Mouse (Mus musculus): ENCODE measurements around the gene Elmo3. TPM values are rescaled to one million over a fixed set of nuclear protein-coding genes. Genes with fewer than 3 reads are reported as not detected.

Gene Elmo3
- total and polyA plus RNA-seq, 3 experiments = 0.72 to 1.4 (median 1.3) TPM

- Histone ChIP-seq H3K27ac (ENCODE audit: insufficient read depth, low read depth) (no peak overlapping the region), H3K9me3 (replicated peaks; ENCODE audit: low read length) (peaks cover 2% of the 10 kb centered on the region), H3K4me1 (ENCODE audit: control insufficient read depth in 1 of 2, insufficient read depth in 2 of 2) (peaks cover 3 to 33% of the 10 kb centered on the region in 2 experiments), H3K9ac (ENCODE audit: insufficient read depth, low read depth) (no peak overlapping the region), H3K79me2 (replicated peaks; ENCODE audit: control insufficient read depth, extremely low read depth, insufficient read depth, poor library complexity, severe bottlenecking) (no peaks in the 10 kb centered on the region), H3K4me3 (replicated peaks in 1 of 3; ENCODE audit: low read depth in 2 of 3, low read length in 2 of 3, poor library complexity in 1 of 3) (no peak overlapping the region), H3K4me2 (ENCODE audit: insufficient read depth, low read depth, poor library complexity, severe bottlenecking) (no peak overlapping the region), H3K36me3 (replicated peaks in 1 of 2; ENCODE audit: control insufficient read depth in 1 of 2, insufficient read depth in 1 of 2, low read length in 1 of 2) (peaks cover 89 to 98% of the 10 kb centered on the region in 2 experiments), H3K27me3 (replicated peaks) (no peaks in the 10 kb centered on the region)
- in situ Hi-C loops (cut with MboI; ENCODE audit: low pct_ligation_motif_present, low pct_unique_long_range_greater_than_20kb, low sequenced_read_pairs) (no loop called here), dilution Hi-C loops (cut with MboI; ENCODE audit: extremely low pct_ligation_motif_present, extremely low pct_unique_long_range_greater_than_20kb, low sequenced_read_pairs) (no loop called here)
- DNase-seq (ENCODE audit: extremely low read depth) = no peak
- no peak for TF ChIP-seq ZKSCAN1 (IDR thresholded peaks at IDR 0.05; ENCODE audit: borderline replicate concordance, low read depth, low read length)
- TF ChIP-seq BHLHE40 (IDR thresholded peaks at IDR 0.05; ENCODE audit: low read depth, low read length) = no peak
- TF ChIP-seq ETS1 (conservative IDR thresholded peaks at IDR 0.05; ENCODE audit: low read depth, low read length) = no peak
- no peak for TF ChIP-seq POLR2A (IDR thresholded peaks at IDR 0.05; ENCODE audit: low read depth, low read length)
- no peak for TF ChIP-seq CHD2 (IDR thresholded peaks at IDR 0.05; ENCODE audit: low read length)
- TF ChIP-seq ZMIZ1 (IDR thresholded peaks at IDR 0.05; ENCODE audit: low read depth, low read length) = no peak
- TF ChIP-seq USF1 (IDR thresholded peaks at IDR 0.05; ENCODE audit: low read depth, low read length) = no peak
- TF ChIP-seq CHD1 (IDR thresholded peaks at IDR 0.05; ENCODE audit: low read depth, low read length) = no peak
- no peak for TF ChIP-seq SIN3A (IDR thresholded peaks at IDR 0.05; ENCODE audit: low read length)
- no peak for TF ChIP-seq RAD21 (IDR thresholded peaks at IDR 0.05; ENCODE audit: low read depth, low read length)
- TF ChIP-seq JUND (conservative IDR thresholded peaks at IDR 0.05; ENCODE audit: low read depth, low read length) = no peak
- no peak for TF ChIP-seq MEF2A (IDR thresholded peaks at IDR 0.05; ENCODE audit: borderline replicate concordance, low read depth, low read length)
- no peak for TF ChIP-seq MAFK (IDR thresholded peaks at IDR 0.05; ENCODE audit: insufficient replicate concordance, low read length)
- no peak for TF ChIP-seq E2F4 (IDR thresholded peaks at IDR 0.05; ENCODE audit: insufficient replicate concordance, low read depth, low read length)
- TF ChIP-seq TCF12 (IDR thresholded peaks at IDR 0.05; ENCODE audit: low read depth, low read length) = no peak
- no peak for TF ChIP-seq POLR2AphosphoS2 (IDR thresholded peaks at IDR 0.05; ENCODE audit: low read depth, low read length)
Observed at GRCm38 (mm10) chr8:105308428-105308827, 3.0 kb downstream of the Elmo3 start.

GRCm38 (mm10) chr8:105309142-105309847 lies 3.9 kb downstream of the Elmo3 start:
- Histone ChIP-seq H3K36me3 (replicated peaks in 1 of 2; ENCODE audit: control insufficient read depth in 1 of 2, insufficient read depth in 1 of 2, low read length in 1 of 2) (peaks cover 88 to 98% of the 10 kb centered on the region in 2 experiments), H3K4me2 (ENCODE audit: insufficient read depth, low read depth, poor library complexity, severe bottlenecking) (no peak overlapping the region), H3K27me3 (replicated peaks) (no peaks in the 10 kb centered on the region), H3K4me1 (ENCODE audit: control insufficient read depth in 1 of 2, insufficient read depth in 2 of 2) (peaks cover 3 to 24% of the 10 kb centered on the region in 2 experiments), H3K27ac (ENCODE audit: insufficient read depth, low read depth) (no peak overlapping the region), H3K4me3 (replicated peaks in 1 of 3; ENCODE audit: low read depth in 2 of 3, low read length in 2 of 3, poor library complexity in 1 of 3) (no peak overlapping the region), H3K9ac (ENCODE audit: insufficient read depth, low read depth) (no peak overlapping the region), H3K9me3 (replicated peaks; ENCODE audit: low read length) (peaks cover 2% of the 10 kb centered on the region), H3K79me2 (replicated peaks; ENCODE audit: control insufficient read depth, extremely low read depth, insufficient read depth, poor library complexity, severe bottlenecking) (no peaks in the 10 kb centered on the region)
- no peak for DNase-seq (ENCODE audit: extremely low read depth)
- in situ Hi-C loops (cut with MboI; ENCODE audit: low pct_ligation_motif_present, low pct_unique_long_range_greater_than_20kb, low sequenced_read_pairs) = no loop called here
- dilution Hi-C loops (cut with MboI; ENCODE audit: extremely low pct_ligation_motif_present, extremely low pct_unique_long_range_greater_than_20kb, low sequenced_read_pairs) = no loop called here
- TF ChIP-seq PAX5 (IDR thresholded peaks at IDR 0.05; ENCODE audit: low read length) (no peak), ZMIZ1 (IDR thresholded peaks at IDR 0.05; ENCODE audit: low read depth, low read length) (no peak), JUN (IDR thresholded peaks at IDR 0.05; ENCODE audit: insufficient read depth, low read depth, low read length) (no peak), MAX (IDR thresholded peaks at IDR 0.05; ENCODE audit: low read length) (no peak), UBTF (IDR thresholded peaks at IDR 0.05; ENCODE audit: low read depth, low read length) (no peak), NRF1 (IDR thresholded peaks at IDR 0.05; ENCODE audit: low read depth, low read length) (no peak), NELFE (IDR thresholded peaks at IDR 0.05; ENCODE audit: low read depth, low read length) (no peak), SIN3A (IDR thresholded peaks at IDR 0.05; ENCODE audit: low read length) (no peak), MAZ (IDR thresholded peaks at IDR 0.05; ENCODE audit: low read depth, low read length) (no peak), TBP (conservative IDR thresholded peaks at IDR 0.05; ENCODE audit: low read depth, low read length) (no peak), RAD21 (IDR thresholded peaks at IDR 0.05; ENCODE audit: low read depth, low read length) (no peak), ZC3H11A (IDR thresholded peaks at IDR 0.05; ENCODE audit: low read depth, low read length) (no peak), MXI1 (IDR thresholded peaks at IDR 0.05; ENCODE audit: low read depth, low read length) (no peak), SMC3 (IDR thresholded peaks at IDR 0.05; ENCODE audit: low read depth, low read length) (no peak), ELF1 (IDR thresholded peaks at IDR 0.05; ENCODE audit: low read depth, low read length) (no peak)

Data from CH12.LX (cell line).